Mouse (Mus musculus): Measurements from ENCODE around the gene Donson.
"Not testable (repeated sequence)": the region's sequence is repeated elsewhere in the genome, so short reads cannot be mapped to it uniquely, and the experiment has no call there.

Gene Donson

GRCm38 (mm10) chr16:91688023-91688618 is 449 bp downstream of the Donson start:
- ATAC-seq (ENCODE audit: low TSS enrichment): peak; percentile 32

GRCm38 (mm10) chr16:91686369-91686768 is 2.2 kb downstream of the Donson start:
- no peak for ATAC-seq (ENCODE audit: low TSS enrichment)

GRCm38 (mm10) chr16:91685526-91685925 is 3.0 kb downstream of the Donson start:
- ATAC-seq (ENCODE audit: low TSS enrichment): no peak

- ATAC-seq (ENCODE audit: low TSS enrichment): no peak
Measured at GRCm38 (mm10) chr16:91680656-91681055, 7.9 kb downstream of the Donson start.

GRCm38 (mm10) chr16:91678147-91678911 is 10.2 kb downstream of the Donson start:
- ATAC-seq (ENCODE audit: low TSS enrichment): no peak

GRCm38 (mm10) chr16:91674500-91674899 is 14.1 kb downstream of the Donson start:
- ATAC-seq (ENCODE audit: low TSS enrichment): no peak

GRCm38 (mm10) chr16:91663795-91664194 is 24.8 kb downstream of the Donson start:
- ATAC-seq (ENCODE audit: low TSS enrichment): no peak

- peak; percentile 85 for ATAC-seq (ENCODE audit: low TSS enrichment)
Measured at GRCm38 (mm10) chr16:91662336-91662735, 26.2 kb downstream of the Donson start.

GRCm38 (mm10) chr16:91661397-91661796 is 27.2 kb downstream of the Donson start:
- ATAC-seq (ENCODE audit: low TSS enrichment): no peak

GRCm38 (mm10) chr16:91659798-91660197 is 28.8 kb downstream of the Donson start:
- ATAC-seq (ENCODE audit: low TSS enrichment): no peak

GRCm38 (mm10) chr16:91658471-91658870 is 30.1 kb downstream of the Donson start:
- no peak for ATAC-seq (ENCODE audit: low TSS enrichment)

- ATAC-seq (ENCODE audit: low TSS enrichment): no peak
Measured at GRCm38 (mm10) chr16:91657285-91657684, 31.3 kb downstream of the Donson start.

- no peak for ATAC-seq (ENCODE audit: low TSS enrichment)
Measured at GRCm38 (mm10) chr16:91655285-91655684, 33.3 kb downstream of the Donson start.

- ATAC-seq (ENCODE audit: low TSS enrichment): no peak
Measured at GRCm38 (mm10) chr16:91652191-91652590, 36.4 kb downstream of the Donson start.

- ATAC-seq (ENCODE audit: low TSS enrichment): no peak
Measured at GRCm38 (mm10) chr16:91649781-91650180, 38.8 kb downstream of the Donson start.

- ATAC-seq (ENCODE audit: low TSS enrichment): no peak
Measured at GRCm38 (mm10) chr16:91649246-91649645, 39.3 kb downstream of the Donson start.

GRCm38 (mm10) chr16:91648220-91648550 is 40.4 kb downstream of the Donson start:
- ATAC-seq (ENCODE audit: low TSS enrichment): no peak

- peak; percentile 93 for ATAC-seq (ENCODE audit: low TSS enrichment)
Measured at GRCm38 (mm10) chr16:91647461-91648219, 40.9 kb downstream of the Donson start, which contains the start of gene Son. Gene Son (plus strand): TSS chr16:91647506.

GRCm38 (mm10) chr16:91646681-91647419 is 41.7 kb downstream of the Donson start, which contains the start of gene Gart:
Gene Gart (minus strand): TSS chr16:91646952.
- ATAC-seq (ENCODE audit: low TSS enrichment): peak; percentile 88

- no peak for ATAC-seq (ENCODE audit: low TSS enrichment)
Measured at GRCm38 (mm10) chr16:91645995-91646602, 42.5 kb downstream of the Donson start.

GRCm38 (mm10) chr16:91645420-91645819 is 43.1 kb downstream of the Donson start:
- ATAC-seq (ENCODE audit: low TSS enrichment): not testable (repeated sequence)

Data from frontal cortex, adult (tissue).